Mouse (Mus musculus): ENCODE data around the gene Krt25. TPM values are rescaled to one million over a fixed set of nuclear protein-coding genes. Genes with fewer than 3 reads are reported as not detected.

Gene Krt25
- polyA plus RNA-seq (2014; fragmentation: Illumina TruSeq; extraction: RNeasy Lipid Tissue Mini Kit (QIAGEN cat#74804); ENCODE audit: low read depth, low replicate concordance): not detected

DNA sequence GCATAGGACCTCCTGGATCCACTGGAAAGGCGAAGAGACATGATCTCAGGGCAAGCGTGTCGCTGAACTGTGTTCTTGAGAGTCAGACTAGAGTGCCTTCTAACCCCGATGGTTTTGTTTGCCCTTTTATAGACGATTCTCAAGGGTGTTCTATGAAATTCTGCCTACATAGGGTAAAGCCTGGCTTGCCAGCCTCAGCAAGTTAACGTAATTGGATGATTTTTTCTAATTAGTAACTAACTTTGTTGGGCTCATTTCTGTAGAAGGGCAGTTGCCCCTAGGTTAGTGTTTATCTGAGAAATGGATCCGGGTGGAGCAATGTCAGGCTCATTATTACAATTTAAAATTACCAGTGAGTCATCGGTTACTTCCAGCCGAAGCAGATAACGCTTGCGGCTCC, at the start of gene Krt25:
Gene Krt25 (minus strand): TSS at position 101 of the 400 bp plus-strand sequence.

DNA sequence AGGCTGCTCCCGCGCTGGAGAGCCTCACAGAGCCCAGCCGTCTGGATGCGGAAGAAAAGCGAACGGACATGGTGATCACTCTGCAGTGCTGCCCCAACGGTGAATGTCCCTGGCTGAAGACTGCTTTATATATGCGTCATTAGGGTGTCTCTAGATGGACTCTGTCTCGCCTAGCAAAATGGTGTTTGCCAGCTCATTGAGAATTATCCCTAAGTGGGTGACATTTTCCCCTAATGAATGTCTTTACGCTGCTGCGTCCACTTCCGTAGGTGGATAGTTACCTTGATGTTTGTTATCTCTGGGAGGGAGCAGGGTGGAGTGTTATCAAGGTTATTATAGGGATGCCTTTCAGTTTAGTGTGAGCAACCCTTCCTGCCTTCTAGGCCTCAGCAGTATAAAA, 28.3 kb upstream of the Krt25 start, which contains the start of gene Krt27:
Gene Krt27 (minus strand): TSS at position 101 of the 400 bp plus-strand sequence.

DNA sequence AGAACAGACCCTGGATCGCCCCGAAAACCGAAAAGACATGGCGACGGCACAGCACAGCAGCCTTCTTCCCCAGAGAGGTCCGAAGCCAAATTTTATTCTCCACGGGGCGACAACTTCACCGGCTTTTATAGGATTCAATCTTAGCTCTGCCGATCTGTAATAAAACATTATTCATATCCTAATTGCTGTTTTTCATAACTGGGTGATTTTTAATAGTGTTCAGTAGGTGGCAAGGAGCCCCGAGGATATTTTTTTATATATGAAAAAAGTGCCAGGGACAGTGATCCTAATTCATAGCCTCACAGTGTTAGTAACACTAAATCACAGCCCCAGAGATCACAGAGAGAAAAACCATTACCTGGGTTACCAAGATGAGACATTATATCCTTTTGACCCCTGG, 15.1 kb upstream of the Krt25 start, which contains the start of gene Krt26:
Gene Krt26 (minus strand): TSS at position 101 of the 400 bp plus-strand sequence.

DNA sequence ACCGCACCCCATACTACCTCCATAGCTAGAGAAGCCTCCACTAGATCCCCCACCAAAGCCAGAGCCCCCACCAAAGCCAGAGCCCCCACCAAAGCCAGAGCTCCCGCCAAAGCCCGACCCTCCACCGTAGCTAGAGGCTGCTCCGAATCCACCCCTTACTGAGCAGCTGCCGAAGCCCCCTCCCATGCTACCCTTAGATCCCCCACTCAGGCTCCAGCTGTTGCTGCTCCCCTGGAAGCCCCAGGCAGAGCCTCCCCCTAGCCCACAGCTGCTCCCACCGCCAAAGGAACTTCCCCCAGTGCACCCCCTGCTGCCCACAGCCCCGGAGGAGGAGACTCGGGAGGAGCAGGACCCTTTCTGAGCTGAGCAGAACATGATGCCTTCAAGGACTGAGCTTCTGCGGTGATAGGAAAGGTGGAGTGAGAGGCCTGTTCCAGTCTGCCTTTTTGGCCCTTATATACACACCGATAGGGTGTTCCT, 37.9 kb downstream of the Krt25 start, which contains the start of gene Krt24:
Gene Krt24 (minus strand): TSS at position 430 of the 480 bp plus-strand sequence.

Other genes with a start within 250 kb of the Krt25 start
- 0.04 TPM for gene Tns4, start 233.6 kb downstream of the Krt25 start, polyA plus RNA-seq (2014; fragmentation: Illumina TruSeq; extraction: RNeasy Lipid Tissue Mini Kit (QIAGEN cat#74804); ENCODE audit: low read depth, low replicate concordance)
- gene Ccr7, start 167.9 kb downstream of the Krt25 start, polyA plus RNA-seq (2014; fragmentation: Illumina TruSeq; extraction: RNeasy Lipid Tissue Mini Kit (QIAGEN cat#74804); ENCODE audit: low read depth, low replicate concordance): 0.83 TPM
- gene Smarce1, start 91.9 kb downstream of the Krt25 start, polyA plus RNA-seq (2014; fragmentation: Illumina TruSeq; extraction: RNeasy Lipid Tissue Mini Kit (QIAGEN cat#74804); ENCODE audit: low read depth, low replicate concordance): 147 TPM
- 0.32 TPM for gene Krt222, start 78.9 kb downstream of the Krt25 start, polyA plus RNA-seq (2014; fragmentation: Illumina TruSeq; extraction: RNeasy Lipid Tissue Mini Kit (QIAGEN cat#74804); ENCODE audit: low read depth, low replicate concordance)
- not detected for gene Krt24, start 37.7 kb downstream of the Krt25 start, polyA plus RNA-seq (2014; fragmentation: Illumina TruSeq; extraction: RNeasy Lipid Tissue Mini Kit (QIAGEN cat#74804); ENCODE audit: low read depth, low replicate concordance)
- gene Krt26, start 15.0 kb upstream of the Krt25 start, polyA plus RNA-seq (2014; fragmentation: Illumina TruSeq; extraction: RNeasy Lipid Tissue Mini Kit (QIAGEN cat#74804); ENCODE audit: low read depth, low replicate concordance): 0.25 TPM
- not detected for gene Krt27, start 28.2 kb upstream of the Krt25 start, polyA plus RNA-seq (2014; fragmentation: Illumina TruSeq; extraction: RNeasy Lipid Tissue Mini Kit (QIAGEN cat#74804); ENCODE audit: low read depth, low replicate concordance)
- not detected for gene Krt28, start 52.0 kb upstream of the Krt25 start, polyA plus RNA-seq (2014; fragmentation: Illumina TruSeq; extraction: RNeasy Lipid Tissue Mini Kit (QIAGEN cat#74804); ENCODE audit: low read depth, low replicate concordance)
- gene Krt10, start 66.4 kb upstream of the Krt25 start, polyA plus RNA-seq (2014; fragmentation: Illumina TruSeq; extraction: RNeasy Lipid Tissue Mini Kit (QIAGEN cat#74804); ENCODE audit: low read depth, low replicate concordance): 9.5 TPM
- not detected for gene Krt12, start 99.3 kb upstream of the Krt25 start, polyA plus RNA-seq (2014; fragmentation: Illumina TruSeq; extraction: RNeasy Lipid Tissue Mini Kit (QIAGEN cat#74804); ENCODE audit: low read depth, low replicate concordance)
- gene Krt20, start 115.2 kb upstream of the Krt25 start, polyA plus RNA-seq (2014; fragmentation: Illumina TruSeq; extraction: RNeasy Lipid Tissue Mini Kit (QIAGEN cat#74804); ENCODE audit: low read depth, low replicate concordance): 0.31 TPM
- gene Krt23, start 170.2 kb upstream of the Krt25 start, polyA plus RNA-seq (2014; fragmentation: Illumina TruSeq; extraction: RNeasy Lipid Tissue Mini Kit (QIAGEN cat#74804); ENCODE audit: low read depth, low replicate concordance): 0.35 TPM
- gene Krt39, start 198.4 kb upstream of the Krt25 start, polyA plus RNA-seq (2014; fragmentation: Illumina TruSeq; extraction: RNeasy Lipid Tissue Mini Kit (QIAGEN cat#74804); ENCODE audit: low read depth, low replicate concordance): not detected
- not detected for gene Krt40, start 220.2 kb upstream of the Krt25 start, polyA plus RNA-seq (2014; fragmentation: Illumina TruSeq; extraction: RNeasy Lipid Tissue Mini Kit (QIAGEN cat#74804); ENCODE audit: low read depth, low replicate concordance)
- not detected for gene Krtap3-3, start 227.9 kb upstream of the Krt25 start, polyA plus RNA-seq (2014; fragmentation: Illumina TruSeq; extraction: RNeasy Lipid Tissue Mini Kit (QIAGEN cat#74804); ENCODE audit: low read depth, low replicate concordance)
- gene Krtap3-2, start 233.9 kb upstream of the Krt25 start, polyA plus RNA-seq (2014; fragmentation: Illumina TruSeq; extraction: RNeasy Lipid Tissue Mini Kit (QIAGEN cat#74804); ENCODE audit: low read depth, low replicate concordance): not detected
- not detected for gene Gm11939, start 236.5 kb upstream of the Krt25 start, polyA plus RNA-seq (2014; fragmentation: Illumina TruSeq; extraction: RNeasy Lipid Tissue Mini Kit (QIAGEN cat#74804); ENCODE audit: low read depth, low replicate concordance)
- gene Krtap3-1, start 243.7 kb upstream of the Krt25 start, polyA plus RNA-seq (2014; fragmentation: Illumina TruSeq; extraction: RNeasy Lipid Tissue Mini Kit (QIAGEN cat#74804); ENCODE audit: low read depth, low replicate concordance): not detected

Data from testis, adult 10 weeks (tissue).